Mouse (Mus musculus) CH12.LX (cell line): ENCODE data around the gene Higd1a. TPM values are rescaled to one million over a fixed set of nuclear protein-coding genes. Genes with fewer than 3 reads are reported as not detected.
A peak's percentile ranks its signal among the peaks of the same experiment; 100 is the strongest.

Source experiments
- DNase-seq: peaks from one replicate; pipeline ENCODE4 v3.0.0-alpha.2; 2013; ENCODE audit errors: extremely low read depth
- H3K27ac ChIP-seq: 2 replicates; pipeline ENCODE4 v1.5.1; 2012; ENCODE audit warnings: low read depth, mild to moderate bottlenecking, control low read depth, moderate library complexity; ENCODE audit not compliant: insufficient read depth
- H3K27me3 ChIP-seq: replicated peaks from 2 replicates; pipeline ENCODE3; 2012; ENCODE audit warnings: inconsistent platforms
- H3K36me3 ChIP-seq, 2 experiments: replicated peaks in 1 of 2; 2 replicates each; pipeline versions ENCODE3 to v1.6.1; 2012; ENCODE audit warnings: inconsistent platforms in 1 of 2, low read length in 1 of 2, mild to moderate bottlenecking in 1 of 2, mixed read lengths in 1 of 2, moderate library complexity in 1 of 2; ENCODE audit not compliant: control insufficient read depth in 1 of 2, insufficient read depth in 1 of 2
- H3K4me1 ChIP-seq, 2 experiments: 2 replicates each; pipeline ENCODE4 v1.6.1; 2012; ENCODE audit warnings: inconsistent platforms in 1 of 2, moderate library complexity in 1 of 2; ENCODE audit not compliant: insufficient read depth in 2 of 2, control insufficient read depth in 1 of 2
- H3K4me2 ChIP-seq: 2 replicates; pipeline ENCODE4 v1.6.1; 2012; ENCODE audit warnings: low read depth, mild to moderate bottlenecking, control low read depth; ENCODE audit not compliant: poor library complexity, insufficient read depth, severe bottlenecking
- H3K4me3 ChIP-seq, 3 experiments: fragments of 150-350 bp in 1 of 3; sonication (generic) in 1 of 3; replicated peaks in 1 of 3; 2 replicates each; pipeline versions ENCODE3 to v1.5.1; 2011 to 2012; ENCODE audit warnings: low read depth in 2 of 3, low read length in 2 of 3, mild to moderate bottlenecking in 2 of 3, moderate library complexity in 2 of 3, control low read depth in 1 of 3, improper control_type of control experiment in 1 of 3, inconsistent platforms in 1 of 3, mixed read lengths in 1 of 3; ENCODE audit not compliant: poor library complexity in 1 of 3
- H3K79me2 ChIP-seq: replicated peaks from 2 replicates; pipeline ENCODE4 v1.6.1; 2012; ENCODE audit warnings: mild to moderate bottlenecking, moderate library complexity; ENCODE audit not compliant: control insufficient read depth, poor library complexity, insufficient read depth, severe bottlenecking; ENCODE audit errors: extremely low read depth
- H3K9ac ChIP-seq: 2 replicates; pipeline ENCODE4 v1.6.1; 2012; ENCODE audit warnings: low read depth, mild to moderate bottlenecking, control low read depth, moderate library complexity; ENCODE audit not compliant: insufficient read depth
- H3K9me3 ChIP-seq: replicated peaks from 2 replicates; pipeline ENCODE3; 2012; ENCODE audit warnings: low read length, inconsistent platforms, mixed read lengths
- BHLHE40 ChIP-seq: IDR thresholded peaks from 2 replicates; pipeline ENCODE4 v1.6.1; 2011; ENCODE audit warnings: mild to moderate bottlenecking, low read depth, low read length, improper control_type of control experiment
- ELF1 ChIP-seq: IDR thresholded peaks from 2 replicates; pipeline ENCODE4 v1.6.1; 2014; ENCODE audit warnings: low read depth, mild to moderate bottlenecking, inconsistent platforms, low read length, improper control_type of control experiment
- ETS1 ChIP-seq: conservative IDR thresholded peaks from 2 replicates; pipeline ENCODE4 v1.6.1; 2012; ENCODE audit warnings: low read depth, mild to moderate bottlenecking, inconsistent platforms, low read length, improper control_type of control experiment, moderate library complexity
- HCFC1 ChIP-seq: IDR thresholded peaks from 2 replicates; pipeline ENCODE4 v1.6.1; 2012; ENCODE audit warnings: low read depth, mild to moderate bottlenecking, inconsistent platforms, low read length, improper control_type of control experiment
- IRF4 ChIP-seq: IDR thresholded peaks from 2 replicates; pipeline ENCODE4 v1.6.1; 2014; ENCODE audit warnings: low read depth, mild to moderate bottlenecking, inconsistent platforms, low read length, improper control_type of control experiment
- KAT2A ChIP-seq: IDR thresholded peaks from 2 replicates; pipeline ENCODE4 v1.6.1; 2012; ENCODE audit warnings: low read length, improper control_type of control experiment, inconsistent platforms; ENCODE audit not compliant: insufficient replicate concordance
- MAZ ChIP-seq: IDR thresholded peaks from 2 replicates; pipeline ENCODE4 v1.6.1; 2012; ENCODE audit warnings: low read depth, mild to moderate bottlenecking, inconsistent platforms, low read length, improper control_type of control experiment, moderate library complexity
- MEF2A ChIP-seq: IDR thresholded peaks from 2 replicates; pipeline ENCODE4 v1.6.1; 2014; ENCODE audit warnings: low read depth, mild to moderate bottlenecking, inconsistent platforms, low read length, improper control_type of control experiment, borderline replicate concordance
- MYC ChIP-seq: IDR thresholded peaks from 2 replicates; pipeline ENCODE4 v1.6.1; 2011; ENCODE audit warnings: low read depth, mild to moderate bottlenecking, improper control_type of control experiment, low read length
- SIN3A ChIP-seq: IDR thresholded peaks from 2 replicates; pipeline ENCODE4 v1.6.1; 2012; ENCODE audit warnings: low read length, improper control_type of control experiment, inconsistent platforms
- SMC3 ChIP-seq: IDR thresholded peaks from 2 replicates; pipeline ENCODE4 v1.6.1; 2011; ENCODE audit warnings: low read depth, low read length, improper control_type of control experiment
- TCF12 ChIP-seq: IDR thresholded peaks from 2 replicates; pipeline ENCODE4 v1.6.1; 2014; ENCODE audit warnings: low read depth, mild to moderate bottlenecking, inconsistent platforms, low read length, improper control_type of control experiment
- UBTF ChIP-seq: IDR thresholded peaks from 2 replicates; pipeline ENCODE4 v1.6.1; 2012; ENCODE audit warnings: low read depth, mild to moderate bottlenecking, inconsistent platforms, low read length, improper control_type of control experiment, moderate library complexity
- USF2 ChIP-seq: conservative IDR thresholded peaks from 2 replicates; pipeline ENCODE4 v1.6.1; 2011; ENCODE audit warnings: low read depth, low read length, improper control_type of control experiment
- ZKSCAN1 ChIP-seq: IDR thresholded peaks from 2 replicates; pipeline ENCODE4 v1.6.1; 2012; ENCODE audit warnings: low read depth, inconsistent platforms, low read length, improper control_type of control experiment, borderline replicate concordance
- ZNF384 ChIP-seq: IDR thresholded peaks from 2 replicates; pipeline ENCODE4 v1.6.1; 2012; ENCODE audit warnings: low read depth, low read length, improper control_type of control experiment, inconsistent platforms
- dilution Hi-C: fragments of 300-500 bp; cut with MboI; formaldehyde crosslinking; loops from 2 replicates; pipeline ENCODE4 v1.14.3; 2020; ENCODE audit warnings: low sequenced_read_pairs; ENCODE audit not compliant: extremely low pct_unique_long_range_greater_than_20kb, extremely low pct_ligation_motif_present
- in situ Hi-C: fragments of 300-500 bp; cut with MboI; formaldehyde crosslinking; loops from 3 replicates; pipeline ENCODE4 v1.14.3; 2019; ENCODE audit warnings: low sequenced_read_pairs, low pct_ligation_motif_present, low pct_unique_long_range_greater_than_20kb, mixed read lengths
- polyA plus RNA-seq: library from polyadenylated mRNA; unstranded; fragments of >175 nt; gene quantifications from 2 replicates; pipeline ENCODE4 v1.2.1, GENCODE M21; 2012; ENCODE audit warnings: low read depth; ENCODE audit not compliant: insufficient read length
- total RNA-seq, 2 experiments: library from RNA; depleted of rRNA; stranded (reverse); fragments of 300-350 nt in 1 of 2; fragments of >200 nt in 1 of 2; gene quantifications; 2 replicates each; pipeline ENCODE4 v1.2.3; 2012 to 2014

Gene Higd1a
- total and polyA plus RNA-seq, 3 experiments, result 75.4 to 132 (median 93.2) TPM

- dilution Hi-C loops, result no loop called here
- TF ChIP-seq ZNF384 (peak; percentile 91), ELF1 (no peak), TCF12 (peak; percentile 72; the same call in 1 of the 2 replicates), ETS1 (peak; percentile 47), SMC3 (no peak), USF2 (no peak)
- TF ChIP-seq, all 38 proteins: peak for 3
- H3K4me2 ChIP-seq, result no peak overlapping the region
Observed at GRCm38 (mm10) chr9:121895392-121895993, 37.3 kb upstream of the Higd1a start.

DNA sequence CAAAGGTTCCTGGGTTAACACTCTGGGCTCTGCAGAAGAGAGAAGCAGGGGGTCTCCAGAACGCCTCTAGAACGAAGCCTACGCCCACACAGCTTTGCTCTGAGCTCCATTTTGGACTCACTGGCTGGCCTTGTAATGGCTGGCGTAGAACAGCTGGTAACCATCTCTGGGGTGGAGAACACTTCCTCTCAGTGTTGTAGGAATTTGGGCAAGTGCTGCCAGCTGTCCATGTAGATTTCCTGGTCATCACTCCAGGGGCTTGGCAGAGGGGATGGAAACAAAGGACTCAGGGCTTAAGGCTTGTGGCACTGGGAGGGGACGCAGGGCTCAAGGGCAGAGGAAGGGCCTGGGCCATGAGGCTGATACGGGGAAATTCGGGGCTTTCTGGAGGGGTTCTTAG is 36.3 kb upstream of the Higd1a start:
- no peak for TF ChIP-seq KAT2A
- no peak for TF ChIP-seq MEF2A
- no peak for TF ChIP-seq SIN3A
- TF ChIP-seq UBTF, result no peak
- TF ChIP-seq, all 38 proteins: peak for 0

More at GRCm38 (mm10) chr9:121895392-121895993, 37.3 kb upstream of the Higd1a start:
- Histone ChIP-seq H3K4me1 (peaks cover 35 to 67% of the 10 kb centered on the region in 2 experiments), H3K27ac (no peak overlapping the region), H3K9me3 (no peaks in the 10 kb centered on the region), H3K4me3 (no peak overlapping the region), H3K9ac (no peak overlapping the region), H3K27me3 (no peaks in the 10 kb centered on the region), H3K36me3 (peaks cover 0 to 14% of the 10 kb centered on the region in 2 experiments), H3K79me2 (no peaks in the 10 kb centered on the region)
- in situ Hi-C loops, result no loop called here
- DNase-seq, result no peak

GRCm38 (mm10) chr9:121892057-121892687 is 34.0 kb upstream of the Higd1a start:
- peaks cover 2% of the 10 kb centered on the region for H3K9me3 ChIP-seq
- no peak overlapping the region for H3K4me3 ChIP-seq
- H3K79me2 ChIP-seq, result no peaks in the 10 kb centered on the region
- peaks cover 0 to 6% of the 10 kb centered on the region in 2 experiments for H3K36me3 ChIP-seq
- no peak overlapping the region for H3K4me2 ChIP-seq
- peaks cover 18 to 39% of the 10 kb centered on the region in 2 experiments for H3K4me1 ChIP-seq
- TF ChIP-seq MYC, result no peak
- no peak for TF ChIP-seq ETS1
- no peak for TF ChIP-seq BHLHE40
- no peak for TF ChIP-seq IRF4
- no peak for TF ChIP-seq USF2
- TF ChIP-seq ZKSCAN1, result no peak
- TF ChIP-seq KAT2A, result no peak
- no peak for TF ChIP-seq ELF1
- TF ChIP-seq HCFC1, result no peak
- no peak for TF ChIP-seq MAZ
- dilution Hi-C loops, result no loop called here
- H3K9ac ChIP-seq, result no peak overlapping the region
- no peak for DNase-seq
- in situ Hi-C loops, result no loop called here
- H3K27ac ChIP-seq, result no peak overlapping the region
- no peaks in the 10 kb centered on the region for H3K27me3 ChIP-seq

More for the DNA sequence above, 36.3 kb upstream of the Higd1a start:
- H3K9me3 ChIP-seq, result no peaks in the 10 kb centered on the region
- H3K9ac ChIP-seq, result no peak overlapping the region
- H3K4me3 ChIP-seq, result no peak overlapping the region
- no peaks in the 10 kb centered on the region for H3K27me3 ChIP-seq
- no peak overlapping the region for H3K27ac ChIP-seq
- H3K4me2 ChIP-seq, result no peak overlapping the region
- dilution Hi-C loops (no loop called here), in situ Hi-C loops (no loop called here)
- H3K36me3 ChIP-seq, result peaks cover 0 to 14% of the 10 kb centered on the region in 2 experiments
- DNase-seq, result no peak
- no peaks in the 10 kb centered on the region for H3K79me2 ChIP-seq
- peaks cover 31 to 61% of the 10 kb centered on the region in 2 experiments for H3K4me1 ChIP-seq
